Comparison of ENCODE assay signal across 8 mouse cellular contexts in genomic region chr5:30930121-30930520, GRCm38 (mm10). TPM values are rescaled to one million over a fixed set of nuclear protein-coding genes. Genes with fewer than 3 reads are reported as not detected.
DNase-seq lines count a peak whose midpoint lies in the region; ATAC-seq and TF ChIP-seq lines count a peak whose summit lies in the region.

No protein-coding gene starts in this region.

- no peak overlapping the region for H3K27ac ChIP-seq in heart, embryonic 11.5 days (ENCODE audit: low read depth, low read length)
- no peak overlapping the region for H3K27ac ChIP-seq in ES-Bruce4 (ENCODE audit: insufficient read depth, low read length)

- peak; percentile 82 for DNase-seq in heart, adult 8-10 months (ENCODE audit: low spot score)
- DNase-seq in cerebellum, adult 9-10 months: peak; percentile 88
- DNase-seq in gastrocnemius, adult 8-10 months (ENCODE audit: low spot score in 2 of 2): peak; percentile 71 to 73
- DNase-seq in kidney, postnatal 14 days: peak; percentile 79
- DNase-seq in lung, adult 18-20 months: peak; percentile 73 to 82
- peak; percentile 64 for DNase-seq in right cerebral cortex, postnatal 25 days

- TF ChIP-seq EP300 in ES-Bruce4 (IDR thresholded peaks at IDR 0.05; ENCODE audit: insufficient read depth, low read depth, low read length): no peak

- H3K4me2 ChIP-seq in heart, embryonic 11.5 days: no peak overlapping the region

- H3K36me3 ChIP-seq in heart, embryonic 11.5 days (ENCODE audit: control insufficient read depth, insufficient read depth, low read length): no peaks in the 10 kb centered on the region
- no peaks in the 10 kb centered on the region for H3K36me3 ChIP-seq in ES-Bruce4 (ENCODE audit: control insufficient read depth, insufficient read depth, low read length, poor library complexity, severe bottlenecking)

- H3K4me1 ChIP-seq in heart, embryonic 11.5 days (ENCODE audit: control insufficient read depth, insufficient read depth, low read length): no peaks in the 10 kb centered on the region
- no peaks in the 10 kb centered on the region for H3K4me1 ChIP-seq in ES-Bruce4 (ENCODE audit: control insufficient read depth, insufficient read depth, low read length)

- no peaks in the 10 kb centered on the region for H3K27me3 ChIP-seq in heart, embryonic 11.5 days (ENCODE audit: control insufficient read depth, insufficient read depth, low read length)
- H3K27me3 ChIP-seq in ES-Bruce4 (ENCODE audit: control insufficient read depth, insufficient read depth, low read length, poor library complexity, severe bottlenecking): no peaks in the 10 kb centered on the region

- no peaks in the 10 kb centered on the region for H3K9me3 ChIP-seq in heart, embryonic 11.5 days (replicated peaks; ENCODE audit: control insufficient read depth, low read length)
- no peaks in the 10 kb centered on the region for H3K9me3 ChIP-seq in ES-Bruce4 (replicated peaks; ENCODE audit: control insufficient read depth, insufficient read depth, low read length, poor library complexity, severe bottlenecking)

- TF ChIP-seq POLR2A in ES-Bruce4 (IDR thresholded peaks at IDR 0.05; ENCODE audit: insufficient read depth, low read length): no peak

- peak; percentile 45 for TF ChIP-seq CTCF in ES-Bruce4 (IDR thresholded peaks at IDR 0.05; ENCODE audit: low read depth, low read length)

- no peak overlapping the region for H3K4me3 ChIP-seq in heart, embryonic 11.5 days (ENCODE audit: low read depth, low read length)
- H3K4me3 ChIP-seq in ES-Bruce4 (ENCODE audit: low read depth, low read length): no peak overlapping the region

- ATAC-seq in heart, embryonic 11.5 days (replicated peaks; ENCODE audit: insufficient number of reproducible peaks, low FRiP score, low TSS enrichment): no peak

- H3K9ac ChIP-seq in heart, embryonic 11.5 days (ENCODE audit: low read depth, low read length): no peak overlapping the region
- H3K9ac ChIP-seq in ES-Bruce4 (ENCODE audit: low read depth, poor library complexity, severe bottlenecking): no peak overlapping the region

- 49% methylated on average over 4 of the region's 4 CpGs for WGBS in heart, embryonic 11.5 days (ENCODE audit: insufficient replicate concordance)

RNA-seq across cellular contexts. Expression of gene Khk, which starts 8.9 kb away (rescaled TPM):
- total RNA-seq in heart, adult 8-10 months (2022): 10 to 100 TPM; 23.8 to 31.8 (median 26.6) TPM
- polyA plus RNA-seq in heart, embryonic 11.5 days (2014; fragmentation: Nextera tagmentation; extraction: Ambion mirVana): 10.1 and 11.3 TPM in 2 replicates
- 12.9 and 14.0 TPM in 2 replicates for polyA plus RNA-seq in ES-Bruce4 (2011; ENCODE audit: insufficient read depth, insufficient read length, low read depth, missing spikeins)
- 10 to 100 TPM; 35.7 to 40.5 (median 38.2) TPM for total RNA-seq in gastrocnemius, adult 8-10 months (2022)

RNA-seq across cellular contexts. Expression of gene Cgref1, which starts 15.3 kb away (rescaled TPM):
- under 1 TPM; 0.37 to 0.97 (median 0.60) TPM for total RNA-seq in heart, adult 8-10 months (2022)
- 4.4 and 5.4 TPM in 2 replicates for polyA plus RNA-seq in heart, embryonic 11.5 days (2014; fragmentation: Nextera tagmentation; extraction: Ambion mirVana)
- 26.1 and 26.3 TPM in 2 replicates for polyA plus RNA-seq in ES-Bruce4 (2011; ENCODE audit: insufficient read depth, insufficient read length, low read depth, missing spikeins)
- 1 to 10 TPM; 2.2 to 4.9 (median 3.3) TPM for total RNA-seq in gastrocnemius, adult 8-10 months (2022)

RNA-seq across cellular contexts. Expression of gene Emilin1, which starts 16.9 kb away (rescaled TPM):
- 10 to 100 TPM; 13.9 to 16.6 (median 16.0) TPM for total RNA-seq in heart, adult 8-10 months (2022)
- 90.5 and 123 TPM in 2 replicates for polyA plus RNA-seq in heart, embryonic 11.5 days (2014; fragmentation: Nextera tagmentation; extraction: Ambion mirVana)
- 2.5 and 3.2 TPM in 2 replicates for polyA plus RNA-seq in ES-Bruce4 (2011; ENCODE audit: insufficient read depth, insufficient read length, low read depth, missing spikeins)
- 1 to 10 TPM; 1.7 to 3.0 (median 2.8) TPM for total RNA-seq in gastrocnemius, adult 8-10 months (2022)

RNA-seq across cellular contexts. Expression of gene Ost4, which starts 22.5 kb away (rescaled TPM):
- total RNA-seq in heart, adult 8-10 months (2022): 100 to 1,000 TPM; 140 to 164 (median 156) TPM
- 445 and 470 TPM in 2 replicates for polyA plus RNA-seq in heart, embryonic 11.5 days (2014; fragmentation: Nextera tagmentation; extraction: Ambion mirVana)
- polyA plus RNA-seq in ES-Bruce4 (2011; ENCODE audit: insufficient read depth, insufficient read length, low read depth, missing spikeins): 193 and 216 TPM in 2 replicates
- 100 to 1,000 TPM in 2 of 4 experiments, 10 to 100 TPM in 2; 96.6 to 117 (median 105) TPM for total RNA-seq in gastrocnemius, adult 8-10 months (2022)

RNA-seq across cellular contexts. Expression of gene Preb, which starts 30.0 kb away (rescaled TPM):
- total RNA-seq in heart, adult 8-10 months (2022): 10 to 100 TPM; 82.1 to 97.6 (median 89.6) TPM
- polyA plus RNA-seq in heart, embryonic 11.5 days (2014; fragmentation: Nextera tagmentation; extraction: Ambion mirVana): 69.1 and 70.2 TPM in 2 replicates
- 71.0 and 84.4 TPM in 2 replicates for polyA plus RNA-seq in ES-Bruce4 (2011; ENCODE audit: insufficient read depth, insufficient read length, low read depth, missing spikeins)
- total RNA-seq in gastrocnemius, adult 8-10 months (2022): 10 to 100 TPM; 70.1 to 75.2 (median 74.2) TPM
